In the genomic region with DNA sequence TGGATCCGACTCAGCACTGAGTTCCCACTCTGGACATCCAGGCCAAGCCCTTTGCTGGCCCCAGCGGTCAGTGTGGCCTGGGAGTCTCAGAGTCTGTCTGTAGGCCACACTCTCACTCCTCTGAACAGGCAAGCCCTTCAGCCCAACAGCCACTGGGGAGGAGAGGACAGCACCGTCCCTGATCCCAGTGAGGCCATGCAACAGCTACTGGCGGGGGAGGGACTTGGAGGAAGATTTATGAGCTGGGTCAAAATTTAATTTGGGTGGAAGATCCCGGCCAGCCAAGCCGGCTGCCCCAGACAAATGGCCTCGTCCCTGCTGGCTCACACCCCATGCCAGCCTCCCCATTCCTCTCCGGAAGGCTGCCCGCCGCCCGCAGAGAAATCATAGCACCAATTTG, we compare ENCODE assay signal across 9 mouse cellular contexts. TPM values are rescaled to one million over a fixed set of nuclear protein-coding genes. Genes with fewer than 3 reads are reported as not detected.
DNase-seq lines count a peak whose midpoint lies in the region; ATAC-seq lines count a peak whose summit lies in the region.
"Had no signal": no experiment of that assay in that cellular context is flagged by ENCODE, and none has a peak within 500 bp of the region (broad histone marks: within the 10 kb centered on the region; RNA-seq: fewer than 3 reads in every experiment).

No protein-coding gene starts in this region.

- peak; percentile 78 for DNase-seq in adrenal gland, adult 8-10 months
- peak; percentile 71 for DNase-seq in gastrocnemius, adult 18-20 months (ENCODE audit: low spot score)
- DNase-seq in kidney, postnatal 10 days = peak; percentile 70
- DNase-seq in thymus, postnatal 25 days = no peak
- DNase-seq in layer of hippocampus, adult 11-12 months (ENCODE audit: low spot score) = no peak
- DNase-seq in forebrain, embryonic 10.5 days (ENCODE audit: extremely low spot score, low spot score) = no peak

- H3K4me2 ChIP-seq in intestine, embryonic 15.5 days (replicated peaks) = no peak overlapping the region
- no peak overlapping the region for H3K4me2 ChIP-seq in intestine, embryonic 16.5 days (ENCODE audit: low read depth, low read length)
- H3K4me2 ChIP-seq: limb, embryonic 12.5 days had no signal

- H3K4me3 ChIP-seq in intestine, embryonic 15.5 days (replicated peaks) = no peak overlapping the region
- no peak overlapping the region for H3K4me3 ChIP-seq in intestine, embryonic 16.5 days (ENCODE audit: low read length)
- no peak overlapping the region for H3K4me3 ChIP-seq in forebrain, embryonic 10.5 days
- H3K4me3 ChIP-seq: limb, embryonic 12.5 days had no signal

- peaks cover 40% of the 10 kb centered on the region for H3K4me1 ChIP-seq in intestine, embryonic 15.5 days (replicated peaks)
- peaks cover 28% of the 10 kb centered on the region for H3K4me1 ChIP-seq in intestine, embryonic 16.5 days (ENCODE audit: control insufficient read depth, insufficient read depth, low read length)
- peaks cover 46% of the 10 kb centered on the region for H3K4me1 ChIP-seq in forebrain, embryonic 10.5 days

- H3K9me3 ChIP-seq in intestine, embryonic 15.5 days = no peaks in the 10 kb centered on the region
- no peaks in the 10 kb centered on the region for H3K9me3 ChIP-seq in intestine, embryonic 16.5 days (ENCODE audit: control insufficient read depth, low read length)
- H3K9me3 ChIP-seq in forebrain, embryonic 10.5 days = no peaks in the 10 kb centered on the region
- H3K9me3 ChIP-seq: limb, embryonic 12.5 days had no signal

- H3K27ac ChIP-seq in intestine, embryonic 15.5 days = no peak overlapping the region
- H3K27ac ChIP-seq in intestine, embryonic 16.5 days (ENCODE audit: low read length) = no peak overlapping the region
- H3K27ac ChIP-seq in forebrain, embryonic 10.5 days = no peak overlapping the region
- H3K27ac ChIP-seq: limb, embryonic 12.5 days had no signal

- H3K27me3 ChIP-seq in intestine, embryonic 15.5 days (replicated peaks) = no peaks in the 10 kb centered on the region
- H3K27me3 ChIP-seq in intestine, embryonic 16.5 days (replicated peaks; ENCODE audit: control insufficient read depth, insufficient read depth, low read length) = no peaks in the 10 kb centered on the region; the same call in 1 of the 2 replicates
- H3K27me3 ChIP-seq in forebrain, embryonic 10.5 days (ENCODE audit: poor library complexity, severe bottlenecking) = peaks cover 86% of the 10 kb centered on the region

- peak; percentile 30; the same call in 1 of the 2 replicates for ATAC-seq in intestine, embryonic 15.5 days
- ATAC-seq in intestine, embryonic 16.5 days = no peak; the same call in 1 of the 2 replicates

- WGBS in intestine, embryonic 15.5 days = 42% methylated on average over 11 of the region's 11 CpGs
- 45% methylated on average over 11 of the region's 11 CpGs for WGBS in intestine, embryonic 16.5 days
- WGBS in forebrain, embryonic 10.5 days = 83% methylated on average over 11 of the region's 11 CpGs

- H3K36me3 ChIP-seq in intestine, embryonic 15.5 days = no peaks in the 10 kb centered on the region
- H3K36me3 ChIP-seq in intestine, embryonic 16.5 days (ENCODE audit: control insufficient read depth, insufficient read depth, low read length) = no peaks in the 10 kb centered on the region
- no peaks in the 10 kb centered on the region for H3K36me3 ChIP-seq in forebrain, embryonic 10.5 days (replicated peaks)
- H3K36me3 ChIP-seq: limb, embryonic 12.5 days had no signal

- H3K9ac ChIP-seq in intestine, embryonic 15.5 days = 0 out of 2 replicates have a peak overlapping the region, but pooled peaks have one; percentile 8
- no peak overlapping the region for H3K9ac ChIP-seq in intestine, embryonic 16.5 days (ENCODE audit: low read depth, low read length)
- H3K9ac ChIP-seq: limb, embryonic 12.5 days had no signal

RNA-seq across cellular contexts. Expression of a gene that starts 15.7 kb away (rescaled TPM):
- 1.8 and 2.1 TPM in 2 replicates for polyA plus RNA-seq in intestine, embryonic 15.5 days (2015; fragmentation: Nextera tagmentation; extraction: Ambion mirVana)
- polyA plus RNA-seq in intestine, embryonic 16.5 days (2015; fragmentation: Nextera tagmentation; extraction: Ambion mirVana) = 1.6 and 1.9 TPM in 2 replicates
- total RNA-seq in adrenal gland, adult 8-10 months (2022) = 10 to 100 TPM in 2 of 4 experiments, 1 to 10 TPM in 2; 2.9 to 27.5 (median 14.8) TPM
- 1 to 10 TPM; 1.1 to 1.9 TPM for total RNA-seq in gastrocnemius, adult 18-20 months (2021)
- 4.0 and 4.8 TPM in 2 replicates for polyA plus RNA-seq in forebrain, embryonic 10.5 days (2016; fragmentation: Nextera tagmentation; extraction: Ambion mirVana)

Comparison
In these comparisons a context has a peak if more than half of its experiments do, and no peak if none do; other contexts are left out.
1. DNase-seq: peak in adrenal gland, adult 8-10 months (single experiment), gastrocnemius, adult 18-20 months (single experiment) and kidney, postnatal 10 days (single experiment); none in thymus, postnatal 25 days (single experiment), layer of hippocampus, adult 11-12 months (single experiment) and forebrain, embryonic 10.5 days (single experiment).